Mouse (Mus musculus): ENCODE results near the gene Col9a3. TPM values are rescaled to one million over a fixed set of nuclear protein-coding genes. Genes with fewer than 3 reads are reported as not detected.

The Col9a3 gene
- polyA plus RNA-seq, 1 experiment from 2014 or later = 53.2 TPM

GRCm38 (mm10) chr2:180569028-180569643 lies 28.5 kb upstream of the Col9a3 start:
- Histone ChIP-seq H3K36me3 (ENCODE audit: control insufficient read depth, insufficient read depth, low read length) (no peaks in the 10 kb centered on the region), H3K4me2 (ENCODE audit: low read depth, low read length) (no peak overlapping the region), H3K27ac (ENCODE audit: low read depth, low read length) (no peak overlapping the region), H3K9me3 (ENCODE audit: control insufficient read depth, low read length) (no peaks in the 10 kb centered on the region), H3K9ac (replicated peaks; ENCODE audit: low read depth, low read length) (no peak overlapping the region), H3K27me3 (ENCODE audit: control insufficient read depth, insufficient read depth, low read length) (no peaks in the 10 kb centered on the region), H3K4me1 (ENCODE audit: control insufficient read depth, insufficient read depth, low read length) (0 out of 2 replicates have a peak, but pooled peaks cover 2% of the 10 kb centered on the region), H3K4me3 (ENCODE audit: low read depth, low read length) (no peak overlapping the region)
- no peak for ATAC-seq (ENCODE audit: low read depth)
- 47% methylated on average over 3 of the region's 3 CpGs for WGBS

- Histone ChIP-seq H3K9ac (replicated peaks; ENCODE audit: low read depth, low read length) (no peak overlapping the region), H3K27me3 (ENCODE audit: control insufficient read depth, insufficient read depth, low read length) (no peaks in the 10 kb centered on the region), H3K4me1 (ENCODE audit: control insufficient read depth, insufficient read depth, low read length) (no peaks in the 10 kb centered on the region), H3K36me3 (ENCODE audit: control insufficient read depth, insufficient read depth, low read length) (no peaks in the 10 kb centered on the region), H3K9me3 (ENCODE audit: control insufficient read depth, low read length) (no peaks in the 10 kb centered on the region), H3K4me2 (ENCODE audit: low read depth, low read length) (no peak overlapping the region), H3K4me3 (ENCODE audit: low read depth, low read length) (no peak overlapping the region), H3K27ac (ENCODE audit: low read depth, low read length) (no peak overlapping the region)
- ATAC-seq (ENCODE audit: low read depth) = no peak
- 46% methylated on average over 4 of the region's 4 CpGs for WGBS
Observed at GRCm38 (mm10) chr2:180576482-180576881, 21.1 kb upstream of the Col9a3 start.

DNA sequence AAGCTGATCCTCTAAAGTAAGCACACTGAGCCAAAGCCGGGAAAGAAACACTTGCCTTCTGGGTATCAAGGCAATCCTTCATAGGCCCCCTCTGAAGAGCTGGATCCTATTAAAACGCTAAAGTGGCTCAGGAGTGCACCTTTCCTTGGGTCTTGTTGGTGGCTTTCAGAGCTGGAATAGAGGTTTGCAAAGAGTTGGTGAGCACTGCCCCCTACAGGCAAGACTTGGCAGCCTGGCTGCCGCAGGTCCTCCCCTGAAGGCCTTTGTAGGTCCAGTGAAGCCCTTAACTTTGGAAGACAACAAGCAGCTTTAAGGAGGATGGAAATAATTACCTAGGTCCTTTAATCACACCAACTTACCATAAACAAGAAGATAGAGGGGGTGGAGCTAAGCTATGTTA lies 18.9 kb upstream of the Col9a3 start:
- Histone ChIP-seq H3K4me3 (ENCODE audit: low read depth, low read length) (no peak overlapping the region), H3K36me3 (ENCODE audit: control insufficient read depth, insufficient read depth, low read length) (no peaks in the 10 kb centered on the region), H3K27me3 (ENCODE audit: control insufficient read depth, insufficient read depth, low read length) (no peaks in the 10 kb centered on the region), H3K9me3 (ENCODE audit: control insufficient read depth, low read length) (no peaks in the 10 kb centered on the region), H3K4me1 (ENCODE audit: control insufficient read depth, insufficient read depth, low read length) (peaks cover 6% of the 10 kb centered on the region), H3K27ac (ENCODE audit: low read depth, low read length) (no peak overlapping the region), H3K4me2 (ENCODE audit: low read depth, low read length) (no peak overlapping the region), H3K9ac (replicated peaks; ENCODE audit: low read depth, low read length) (no peak overlapping the region)
- peak; percentile 41; the same call in 1 of the 2 replicates for ATAC-seq (ENCODE audit: low read depth)
- 2% methylated on average over 3 of the region's 3 CpGs for WGBS

GRCm38 (mm10) chr2:180581002-180581401 lies 16.6 kb upstream of the Col9a3 start, which contains the start of gene Mrgbp:
Gene Mrgbp (plus strand): TSS chr2:180581304.
- WGBS = 70% methylated on average over 3 of the region's 3 CpGs
- Histone ChIP-seq H3K27ac (ENCODE audit: low read depth, low read length) (no peak within 1 kb of the TSS), H3K4me2 (ENCODE audit: low read depth, low read length) (no peak within 1 kb of the TSS), H3K27me3 (ENCODE audit: control insufficient read depth, insufficient read depth, low read length) (no peaks in the 10 kb centered on the region), H3K36me3 (ENCODE audit: control insufficient read depth, insufficient read depth, low read length) (peaks cover 10% of the 10 kb centered on the region), H3K9ac (replicated peaks; ENCODE audit: low read depth, low read length) (no peak within 1 kb of the TSS), H3K4me1 (ENCODE audit: control insufficient read depth, insufficient read depth, low read length) (peaks cover 11% of the 10 kb centered on the region), H3K4me3 (ENCODE audit: low read depth, low read length) (no peak within 1 kb of the TSS), H3K9me3 (ENCODE audit: control insufficient read depth, low read length) (no peaks in the 10 kb centered on the region)
- ATAC-seq (ENCODE audit: low read depth) = no peak

DNA sequence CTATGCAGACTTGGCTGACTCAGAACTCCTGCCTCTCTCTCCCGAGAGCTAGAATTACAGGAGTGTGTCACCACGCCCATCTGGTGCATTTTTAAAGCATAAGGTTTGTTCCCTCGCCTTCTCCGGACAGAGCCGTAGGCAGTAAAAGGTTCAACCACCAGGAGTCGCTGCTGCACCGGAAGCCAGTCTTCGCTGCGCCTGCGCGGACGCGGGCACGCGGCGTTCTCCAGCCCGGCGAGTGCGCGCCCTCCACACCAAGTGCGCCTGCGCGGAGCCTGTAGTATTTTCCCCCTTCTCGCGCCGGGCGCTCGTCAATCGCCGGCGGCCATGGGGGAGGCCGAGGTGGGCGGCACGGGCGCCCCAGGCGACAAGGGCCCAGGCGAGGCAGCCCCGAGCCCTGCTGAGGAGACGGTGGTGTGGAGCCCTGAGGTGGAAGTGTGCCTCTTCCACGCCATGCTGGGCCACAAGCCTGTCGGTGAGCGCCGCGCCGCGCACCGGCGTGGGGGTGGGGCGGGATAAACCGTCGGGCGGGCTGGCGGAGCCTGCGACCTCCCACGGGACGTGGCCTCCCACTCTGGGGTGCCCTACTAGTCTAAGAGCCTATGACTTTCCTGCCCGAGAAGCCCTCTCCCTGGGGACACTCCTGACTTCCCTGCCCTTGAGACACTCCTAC lies 15.0 kb upstream of the Col9a3 start:
- under 1% methylated on average over 54 of the region's 57 CpGs for WGBS
- peak overlapping the region; percentile 71; the same call in 1 of the 2 replicates for H3K27ac ChIP-seq (ENCODE audit: low read depth, low read length)
- peak overlapping the region; percentile 91 for H3K4me2 ChIP-seq (ENCODE audit: low read depth, low read length)
- peak overlapping the region; percentile 90 for H3K4me3 ChIP-seq (ENCODE audit: low read depth, low read length)
- H3K9ac ChIP-seq (replicated peaks; ENCODE audit: low read depth, low read length) = peak overlapping the region; percentile 97
- H3K27me3 ChIP-seq (ENCODE audit: control insufficient read depth, insufficient read depth, low read length) = no peaks in the 10 kb centered on the region
- peaks cover 13% of the 10 kb centered on the region for H3K36me3 ChIP-seq (ENCODE audit: control insufficient read depth, insufficient read depth, low read length)
- ATAC-seq (ENCODE audit: low read depth) = peak; percentile 63
- no peaks in the 10 kb centered on the region for H3K9me3 ChIP-seq (ENCODE audit: control insufficient read depth, low read length)
- H3K4me1 ChIP-seq (ENCODE audit: control insufficient read depth, insufficient read depth, low read length) = peaks cover 11% of the 10 kb centered on the region

DNA sequence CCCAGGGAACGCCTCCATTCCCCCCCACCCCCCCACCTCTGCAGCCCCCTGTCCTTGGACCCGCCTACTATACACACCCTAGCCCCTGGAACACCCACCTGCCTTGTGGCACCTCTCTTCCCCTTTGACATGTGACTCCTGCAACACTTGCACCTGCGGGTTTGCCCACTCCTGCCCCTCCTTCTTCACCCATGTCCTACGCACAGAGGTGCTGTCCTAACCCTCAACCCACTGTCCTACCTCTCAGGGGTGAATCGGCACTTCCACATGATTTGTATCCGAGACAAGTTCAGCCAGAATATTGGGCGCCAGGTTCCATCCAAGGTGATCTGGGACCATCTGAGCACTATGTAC lies 14.5 kb upstream of the Col9a3 start:
- Histone ChIP-seq H3K27ac (ENCODE audit: low read depth, low read length) (no peak overlapping the region; the same call in 1 of the 2 replicates), H3K4me3 (ENCODE audit: low read depth, low read length) (peak overlapping the region; percentile 90), H3K27me3 (ENCODE audit: control insufficient read depth, insufficient read depth, low read length) (no peaks in the 10 kb centered on the region), H3K9me3 (ENCODE audit: control insufficient read depth, low read length) (no peaks in the 10 kb centered on the region), H3K36me3 (ENCODE audit: control insufficient read depth, insufficient read depth, low read length) (peaks cover 13% of the 10 kb centered on the region), H3K4me2 (ENCODE audit: low read depth, low read length) (peak overlapping the region; percentile 91), H3K9ac (replicated peaks; ENCODE audit: low read depth, low read length) (peak overlapping the region; percentile 97), H3K4me1 (ENCODE audit: control insufficient read depth, insufficient read depth, low read length) (peaks cover 11% of the 10 kb centered on the region)
- 39% methylated on average over 6 of the region's 7 CpGs for WGBS
- no peak; the same call in 1 of the 2 replicates for ATAC-seq (ENCODE audit: low read depth)

DNA sequence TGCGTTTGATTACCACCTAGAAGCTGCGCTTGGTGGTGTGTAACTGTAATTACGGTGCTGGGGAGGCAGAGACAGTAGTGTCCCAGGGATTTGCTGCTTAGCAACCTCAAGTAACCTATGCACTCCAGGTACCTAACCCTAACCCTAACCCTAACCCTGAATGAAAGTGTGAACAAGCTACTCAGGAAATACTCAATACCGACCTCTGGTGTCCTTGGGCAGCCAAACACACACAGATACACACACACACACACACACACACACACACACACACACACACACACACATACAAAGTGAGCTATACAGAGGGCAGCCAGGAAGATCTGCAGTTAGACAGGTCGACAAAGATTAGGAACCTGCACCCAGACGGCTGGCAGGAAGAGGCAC lies 8.9 kb upstream of the Col9a3 start:
- Histone ChIP-seq H3K27ac (ENCODE audit: low read depth, low read length) (peak overlapping the region; percentile 95), H3K4me3 (ENCODE audit: low read depth, low read length) (peak overlapping the region; percentile 86), H3K4me2 (ENCODE audit: low read depth, low read length) (peak overlapping the region; percentile 76), H3K4me1 (ENCODE audit: control insufficient read depth, insufficient read depth, low read length) (peaks cover 13% of the 10 kb centered on the region), H3K27me3 (ENCODE audit: control insufficient read depth, insufficient read depth, low read length) (no peaks in the 10 kb centered on the region), H3K9me3 (ENCODE audit: control insufficient read depth, low read length) (no peaks in the 10 kb centered on the region), H3K36me3 (ENCODE audit: control insufficient read depth, insufficient read depth, low read length) (peaks cover 28% of the 10 kb centered on the region), H3K9ac (replicated peaks; ENCODE audit: low read depth, low read length) (peak overlapping the region; percentile 91)
- ATAC-seq (ENCODE audit: low read depth) = peak; percentile 13
- WGBS = 50% methylated on average over 6 of the region's 6 CpGs

DNA sequence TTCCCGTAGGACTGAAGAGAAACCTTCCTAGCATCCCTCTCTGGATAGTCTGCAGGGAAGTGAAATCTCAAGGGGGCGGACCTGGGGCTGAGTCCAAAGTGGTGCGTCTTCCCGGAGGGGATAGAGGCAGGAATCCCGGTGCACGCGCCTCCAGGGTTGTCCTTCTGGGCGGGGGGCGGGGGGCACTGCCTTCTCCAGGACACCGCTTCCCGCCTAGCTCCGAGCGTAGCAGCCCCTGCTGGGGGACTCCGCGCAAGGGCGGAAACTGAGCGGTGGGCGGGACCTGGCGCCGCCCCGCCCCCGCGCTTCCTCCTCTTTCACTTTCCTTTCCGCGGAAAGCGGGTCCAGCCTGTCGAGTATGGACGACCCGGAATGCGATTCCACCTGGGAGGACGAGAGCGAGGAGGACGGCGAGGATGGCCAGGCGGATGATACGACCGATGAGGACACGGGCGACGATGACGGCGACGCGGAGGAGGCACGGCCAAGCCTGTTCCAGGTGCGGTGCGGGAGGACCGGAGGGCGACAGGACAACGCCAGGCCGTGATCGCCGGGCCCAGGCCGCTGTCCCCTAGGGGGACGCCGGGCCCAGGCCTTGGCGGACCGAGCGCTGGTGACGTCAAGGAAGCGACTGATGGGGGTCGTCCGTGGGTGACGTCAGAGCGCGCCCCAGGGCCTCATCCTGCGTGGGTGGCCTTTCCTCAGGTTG lies 8.3 kb upstream of the Col9a3 start, which contains the start of gene Ogfr:
Gene Ogfr, plus strand, starts transcription at position 123 of the 709 bp plus-strand sequence.
- Histone ChIP-seq H3K9ac (replicated peaks; ENCODE audit: low read depth, low read length) (peak within 1 kb of the TSS; percentile 91), H3K9me3 (ENCODE audit: control insufficient read depth, low read length) (no peaks in the 10 kb centered on the region), H3K27ac (ENCODE audit: low read depth, low read length) (peak within 1 kb of the TSS; percentile 95), H3K4me1 (ENCODE audit: control insufficient read depth, insufficient read depth, low read length) (peaks cover 8% of the 10 kb centered on the region), H3K36me3 (ENCODE audit: control insufficient read depth, insufficient read depth, low read length) (peaks cover 33% of the 10 kb centered on the region), H3K27me3 (ENCODE audit: control insufficient read depth, insufficient read depth, low read length) (no peaks in the 10 kb centered on the region), H3K4me3 (ENCODE audit: low read depth, low read length) (peak within 1 kb of the TSS; percentile 86), H3K4me2 (ENCODE audit: low read depth, low read length) (peak within 1 kb of the TSS; percentile 76)
- under 1% methylated on average over 50 of the region's 67 CpGs for WGBS
- ATAC-seq (ENCODE audit: low read depth) = peak; percentile 92

Data from neural tube, embryonic 14.5 days (tissue).